Mouse (Mus musculus): ENCODE data around the gene Fam89a.

DNA sequence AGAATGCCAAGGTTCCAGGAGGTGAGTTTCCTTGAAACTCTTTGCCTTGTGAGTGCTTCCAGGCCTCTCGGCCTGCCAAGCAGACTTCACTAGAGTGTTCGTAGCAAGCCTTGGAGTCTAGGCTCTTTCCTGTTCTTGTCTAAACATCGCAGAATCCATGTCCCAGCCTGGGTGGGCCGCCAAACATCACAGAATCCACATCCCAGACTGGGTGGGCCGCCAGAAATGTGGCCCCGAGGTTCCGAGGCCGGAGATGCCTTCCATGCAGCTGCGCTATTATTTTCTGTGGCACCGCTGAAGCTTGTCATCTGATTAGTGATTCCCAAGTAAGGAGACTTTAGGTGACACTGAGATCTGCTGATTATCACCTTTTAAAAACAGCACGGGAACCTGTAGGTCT is 48.9 kb upstream of the Fam89a start:
- TF ChIP-seq EP300 (IDR thresholded peaks at IDR 0.05; ENCODE audit: low read depth) = no peak
- no peak for TF ChIP-seq CTCF (IDR thresholded peaks at IDR 0.05; ENCODE audit: low read depth)
